Mouse (Mus musculus) erythroid progenitor cell, adult 5-6 weeks (primary cell): ENCODE results near the gene Itgb1bp2. TPM values are rescaled to one million over a fixed set of nuclear protein-coding genes. Genes with fewer than 3 reads are reported as not detected.

Experiments
- total RNA-seq, 2 experiments: library from RNA; stranded (forward) in 1 of 2; stranded (reverse) in 1 of 2; fragments of 150-400 nt in 1 of 2; fragments of 186-747, 209-891 nt in 1 of 2; gene quantifications; 2 replicates each; pipeline versions ENCODE4 v1.2.3 to v1.2.4; 2015 to 2017; ENCODE audit warnings: low replicate concordance in 2 of 2

Itgb1bp2 gene
- total RNA-seq, 2 experiments from 2014 or later, result 2.3 to 2.9 TPM

Other genes with a start within 250 kb of the Itgb1bp2 start
- 7.1 and 9.0 TPM in 2 replicates for gene Snx12, start 226.5 kb upstream of the Itgb1bp2 start, total RNA-seq (2015; ENCODE audit: low replicate concordance)
- gene Snx12, start 226.5 kb upstream of the Itgb1bp2 start, total RNA-seq (2017; ENCODE audit: low replicate concordance), result 8.7 and 12.8 TPM in 2 replicates
- gene Foxo4, start 194.6 kb upstream of the Itgb1bp2 start, total RNA-seq (2015; ENCODE audit: low replicate concordance), result 11.7 and 13.3 TPM in 2 replicates
- 18.2 and 27.3 TPM in 2 replicates for gene Foxo4, start 194.6 kb upstream of the Itgb1bp2 start, total RNA-seq (2017; ENCODE audit: low replicate concordance)
- not detected in 2 replicates for gene Gm614, start 185.1 kb upstream of the Itgb1bp2 start, total RNA-seq (2015; ENCODE audit: low replicate concordance)
- not detected in 2 replicates for gene Gm614, start 185.1 kb upstream of the Itgb1bp2 start, total RNA-seq (2017; ENCODE audit: low replicate concordance)
- gene Il2rg, start 180.8 kb upstream of the Itgb1bp2 start, total RNA-seq (2015; ENCODE audit: low replicate concordance), result 37.1 and 39.8 TPM in 2 replicates
- gene Il2rg, start 180.8 kb upstream of the Itgb1bp2 start, total RNA-seq (2017; ENCODE audit: low replicate concordance), result 6.0 and 20.7 TPM in 2 replicates
- gene Gm20489, start 180.1 kb upstream of the Itgb1bp2 start, total RNA-seq (2015; ENCODE audit: low replicate concordance), result not detected in 2 replicates
- gene Gm20489, start 180.1 kb upstream of the Itgb1bp2 start, total RNA-seq (2017; ENCODE audit: low replicate concordance), result not detected in 2 replicates
- gene Med12, start 175.1 kb upstream of the Itgb1bp2 start, total RNA-seq (2015; ENCODE audit: low replicate concordance), result 224 and 283 TPM in 2 replicates
- gene Med12, start 175.1 kb upstream of the Itgb1bp2 start, total RNA-seq (2017; ENCODE audit: low replicate concordance), result 94.2 and 125 TPM in 2 replicates
- gene Nlgn3, start 149.9 kb upstream of the Itgb1bp2 start, total RNA-seq (2015; ENCODE audit: low replicate concordance), result not detected in 2 replicates
- 0.26 and 1.5 TPM in 2 replicates for gene Nlgn3, start 149.9 kb upstream of the Itgb1bp2 start, total RNA-seq (2017; ENCODE audit: low replicate concordance)
- gene Gjb1, start 72.7 kb upstream of the Itgb1bp2 start, total RNA-seq (2015; ENCODE audit: low replicate concordance), result not detected in 2 replicates
- gene Gjb1, start 72.7 kb upstream of the Itgb1bp2 start, total RNA-seq (2017; ENCODE audit: low replicate concordance), result not detected in 2 replicates
- gene Zmym3, start 28.2 kb upstream of the Itgb1bp2 start, total RNA-seq (2015; ENCODE audit: low replicate concordance), result 1.3 and 4.3 TPM in 2 replicates
- gene Zmym3, start 28.2 kb upstream of the Itgb1bp2 start, total RNA-seq (2017; ENCODE audit: low replicate concordance), result 2.2 and 2.3 TPM in 2 replicates
- gene Nono, start 19.8 kb upstream of the Itgb1bp2 start, total RNA-seq (2015; ENCODE audit: low replicate concordance), result 155 and 173 TPM in 2 replicates
- gene Nono, start 19.8 kb upstream of the Itgb1bp2 start, total RNA-seq (2017; ENCODE audit: low replicate concordance), result 224 and 241 TPM in 2 replicates
- 78.9 and 95.6 TPM in 2 replicates for gene Taf1, start 83.6 kb downstream of the Itgb1bp2 start, total RNA-seq (2015; ENCODE audit: low replicate concordance)
- 129 and 147 TPM in 2 replicates for gene Taf1, start 83.6 kb downstream of the Itgb1bp2 start, total RNA-seq (2017; ENCODE audit: low replicate concordance)
- 202 and 228 TPM in 2 replicates for gene Ogt, start 191.0 kb downstream of the Itgb1bp2 start, total RNA-seq (2015; ENCODE audit: low replicate concordance)
- gene Ogt, start 191.0 kb downstream of the Itgb1bp2 start, total RNA-seq (2017; ENCODE audit: low replicate concordance), result 128 and 130 TPM in 2 replicates